Mouse (Mus musculus) heart, adult 2 months (tissue): ENCODE results near the gene Hdac9.
"Not testable (repeated sequence)": the region's sequence is repeated elsewhere in the genome, so short reads cannot be mapped to it uniquely, and the experiment has no call there.

Source experiments
- CTCF ChIP-seq: fragments of 200-600 bp; IDR thresholded peaks from 2 replicates; pipeline ENCODE4 v1.8.1; 2022; ENCODE audit warnings: antibody characterized with exemption, mild to moderate bottlenecking, moderate library complexity
- POLR2A ChIP-seq: fragments of 200-500 bp; IDR thresholded peaks from 2 replicates; pipeline ENCODE4 v1.6.1; 2011; ENCODE audit warnings: mild to moderate bottlenecking, low read depth, low read length, control low read depth; ENCODE audit not compliant: insufficient read depth

DNA sequence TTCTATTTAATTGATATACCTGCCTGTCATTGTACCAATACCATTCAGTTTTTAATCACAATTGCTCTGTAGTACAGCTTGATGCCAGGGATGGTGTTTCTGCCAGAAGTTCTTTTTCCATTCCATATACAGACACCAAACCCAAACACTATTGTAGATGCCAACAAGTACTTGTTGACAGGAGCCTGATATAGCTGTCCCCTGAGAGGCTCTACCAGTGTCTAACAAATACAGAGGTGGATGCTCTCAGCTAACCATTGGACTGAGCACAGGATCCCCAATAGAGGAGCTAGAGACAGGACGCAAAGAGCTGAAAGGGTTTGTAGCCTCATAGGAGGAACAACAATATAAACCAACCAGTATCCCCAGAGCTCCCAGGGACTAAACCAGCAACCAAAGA lies 472.2 kb downstream of the Hdac9 start:
- not testable (repeated sequence) for TF ChIP-seq CTCF, POLR2A
